ENCODE assay signal across 24 mouse cellular contexts in genomic region chr7:111055221-111055620, GRCm38 (mm10). TPM values are rescaled to one million over a fixed set of nuclear protein-coding genes. Genes with fewer than 3 reads are reported as not detected.
DNase-seq lines count a peak whose midpoint lies in the region; ATAC-seq and TF ChIP-seq lines count a peak whose summit lies in the region.
"Had no signal": no experiment of that assay in that cellular context is flagged by ENCODE, and none has a peak within 500 bp of the region (broad histone marks: within the 10 kb centered on the region; RNA-seq: fewer than 3 reads in every experiment).

No protein-coding gene starts in this region.

- TF ChIP-seq CTCF in heart, adult 2 months (IDR thresholded peaks at IDR 0.05): no peak

- peak; percentile 74 for TF ChIP-seq EP300 in heart, adult 2 months (IDR thresholded peaks at IDR 0.05; ENCODE audit: insufficient read depth, low read depth, low read length)

- DNase-seq in gastrocnemius, postnatal 25 days: peak; percentile 13
- DNase-seq in gastrocnemius, postnatal 14 days: no peak
- peak; percentile 46 to 64 for DNase-seq in heart, adult 2 months
- peak; percentile 24 to 31 for DNase-seq in heart, postnatal 36 days
- DNase-seq in MN1 (ENCODE audit: low spot score): no peak
- no peak for DNase-seq in frontal cortex, postnatal 36 days (ENCODE audit: low spot score in 2 of 2)
- DNase-seq: cerebellum, adult 2 months; cerebellum, postnatal 36 days; forebrain, postnatal 0 days; gastrocnemius, postnatal 10 days; kidney, postnatal 36 days; left cerebral cortex, postnatal 4 days; liver; right cerebral cortex, adult 18-20 months; spleen, adult 18-20 months; thymus, postnatal 25 days had no signal

- no peak for ATAC-seq in heart, embryonic 13.5 days (ENCODE audit: extremely low read depth, insufficient number of reproducible peaks, low FRiP score, low TSS enrichment)
- ATAC-seq: forebrain, postnatal 0 days; intestine, embryonic 16.5 days had no signal

- WGBS in heart, adult 2 months: 66% methylated on average over 19 of the region's 19 CpGs
- 45% methylated on average over 19 of the region's 19 CpGs for WGBS in heart, embryonic 13.5 days

- H3K79me2 ChIP-seq in heart, adult 2 months (replicated peaks; ENCODE audit: control insufficient read depth, insufficient read depth, low read length): no peaks in the 10 kb centered on the region

- H3K36me3 ChIP-seq in heart, adult 2 months (ENCODE audit: control insufficient read depth, insufficient read depth, low read length): peaks cover 5% of the 10 kb centered on the region; the same call in 1 of the 2 replicates
- peaks cover 71% of the 10 kb centered on the region for H3K36me3 ChIP-seq in heart, embryonic 13.5 days

- H3K4me2 ChIP-seq in heart, embryonic 13.5 days: peak overlapping the region; percentile 30
- H3K4me2 ChIP-seq: hindbrain, embryonic 14.5 days; midbrain, embryonic 12.5 days; neural tube, embryonic 12.5 days had no signal

- H3K27me3 ChIP-seq in heart, adult 2 months (ENCODE audit: control insufficient read depth, insufficient read depth, low read length): no peaks in the 10 kb centered on the region
- no peaks in the 10 kb centered on the region for H3K27me3 ChIP-seq in heart, embryonic 13.5 days (replicated peaks)
- H3K27me3 ChIP-seq: midbrain, embryonic 12.5 days; neural tube, embryonic 12.5 days had no signal

- H3K9me3 ChIP-seq in heart, embryonic 13.5 days: no peaks in the 10 kb centered on the region
- H3K9me3 ChIP-seq: forebrain, embryonic 10.5 days; G1E; midbrain, embryonic 12.5 days; neural tube, embryonic 12.5 days had no signal

- peak overlapping the region; percentile 82 for H3K27ac ChIP-seq in heart, adult 2 months
- H3K27ac ChIP-seq in heart, embryonic 13.5 days (replicated peaks): peak overlapping the region; percentile 91
- H3K27ac ChIP-seq: forebrain, embryonic 10.5 days; hindbrain, embryonic 14.5 days; left cerebral cortex, adult 2 months; midbrain, embryonic 12.5 days; neural tube, embryonic 12.5 days had no signal

- peaks cover 4% of the 10 kb centered on the region; the same call in 1 of the 2 replicates for H3K4me1 ChIP-seq in heart, adult 2 months (ENCODE audit: control insufficient read depth, insufficient read depth, low read length)
- H3K4me1 ChIP-seq in heart, embryonic 13.5 days: peaks cover 36% of the 10 kb centered on the region
- H3K4me1 ChIP-seq: neural tube, embryonic 12.5 days had no signal

- TF ChIP-seq POLR2A in heart, adult 2 months (IDR thresholded peaks at IDR 0.05; ENCODE audit: insufficient read depth, low read depth, low read length): peak; percentile 56; the same call in 1 of the 2 replicates

- H3K4me3 ChIP-seq in heart, adult 2 months: no peak overlapping the region
- H3K4me3 ChIP-seq in heart, embryonic 13.5 days: no peak overlapping the region
- H3K4me3 ChIP-seq: forebrain, embryonic 10.5 days; left cerebral cortex, adult 2 months; midbrain, embryonic 12.5 days; neural tube, embryonic 12.5 days had no signal

- peak overlapping the region; percentile 54; the same call in 1 of the 2 replicates for H3K9ac ChIP-seq in heart, adult 2 months (ENCODE audit: low read depth, low read length)
- H3K9ac ChIP-seq in heart, embryonic 13.5 days: peak overlapping the region; percentile 55; the same call in 1 of the 2 replicates
- H3K9ac ChIP-seq: forebrain, postnatal 0 days; hindbrain, embryonic 14.5 days; midbrain, embryonic 12.5 days; neural tube, embryonic 12.5 days had no signal

- intact Hi-C loops in gastrocnemius, postnatal 14 days (cut with DNase I; ENCODE audit: low total_unique reads): no loop called here
- intact Hi-C loops in heart, adult 2 months (cut with DNase I): loop anchor here (2.0 kb wide), 1 partner anchor 22 kb away; no protein-coding TSS in a partner anchor
- intact Hi-C loops in heart, postnatal 36 days (cut with DNase I): loop anchor here (10.0 kb wide), 1 partner anchor 730 kb away; no protein-coding TSS in a partner anchor

RNA-seq across cellular contexts. Expression of gene Ctr9, which starts 26.5 kb away (rescaled TPM):
- total RNA-seq in gastrocnemius, postnatal 25 days (2021): 10 to 100 TPM; 13.6 to 14.4 TPM
- total RNA-seq in gastrocnemius, postnatal 14 days (2021): 10 to 100 TPM; 15.5 to 16.9 TPM
- 10 to 100 TPM; 13.0 to 14.6 TPM for total RNA-seq in heart, adult 2 months (2021)
- polyA plus RNA-seq in heart, adult 2 months (2012; rRNA removed): 5.8 and 11.1 TPM in 2 replicates
- polyA plus RNA-seq in heart, embryonic 13.5 days (2015; fragmentation: Nextera tagmentation; extraction: Ambion mirVana): 39.6 and 41.8 TPM in 2 replicates
- 10 to 100 TPM; 17.1 to 18.9 TPM for total RNA-seq in heart, postnatal 36 days (2021)

RNA-seq across cellular contexts. Expression of gene Eif4g2, which starts 27.6 kb away (rescaled TPM):
- total RNA-seq in gastrocnemius, postnatal 25 days (2021): 100 to 1,000 TPM; 617 to 661 TPM
- 100 to 1,000 TPM; 561 to 606 TPM for total RNA-seq in gastrocnemius, postnatal 14 days (2021)
- 1,000 to 10,000 TPM in 1 of 2 experiments, 100 to 1,000 TPM in 1; 958 to 1,084 TPM for total RNA-seq in heart, adult 2 months (2021)
- polyA plus RNA-seq in heart, adult 2 months (2012; rRNA removed): 174 and 435 TPM in 2 replicates
- polyA plus RNA-seq in heart, embryonic 13.5 days (2015; fragmentation: Nextera tagmentation; extraction: Ambion mirVana): 583 and 585 TPM in 2 replicates
- total RNA-seq in heart, postnatal 36 days (2021): 1,000 to 10,000 TPM; 1,008 to 1,028 TPM

Comparison
In these comparisons a context has a peak if more than half of its experiments do, and no peak if none do; other contexts are left out.
1. DNase-seq: peak in gastrocnemius, postnatal 25 days (single experiment), heart, adult 2 months (2 of 2) and heart, postnatal 36 days (2 of 2); none in gastrocnemius, postnatal 14 days (single experiment), MN1 (single experiment) and frontal cortex, postnatal 36 days (0 of 2).